Comparison of ENCODE assay signal across 18 mouse cellular contexts in genomic region chr3:36531242-36531641, GRCm38 (mm10). TPM values are rescaled to one million over a fixed set of nuclear protein-coding genes. Genes with fewer than 3 reads are reported as not detected.
DNase-seq lines count a peak whose midpoint lies in the region; ATAC-seq and TF ChIP-seq lines count a peak whose summit lies in the region.
"Had no signal": no experiment of that assay in that cellular context is flagged by ENCODE, and none has a peak within 500 bp of the region (broad histone marks: within the 10 kb centered on the region; RNA-seq: fewer than 3 reads in every experiment).

No protein-coding gene starts in this region.

- TF ChIP-seq CTCF in left cerebral cortex, adult 2 months (IDR thresholded peaks at IDR 0.05), result no peak; the same call in 1 of the 2 replicates

- no peak overlapping the region for H3K4me2 ChIP-seq in heart, embryonic 12.5 days

- no peak overlapping the region for H3K4me3 ChIP-seq in heart, embryonic 12.5 days
- H3K4me3 ChIP-seq in left cerebral cortex, adult 2 months, result peak overlapping the region; percentile 31; the same call in 1 of the 2 replicates
- H3K4me3 ChIP-seq: midbrain, embryonic 13.5 days had no signal

- intact Hi-C loops in heart, postnatal 36 days (cut with DNase I), result no loop called here
- intact Hi-C loops in left cerebral cortex, adult 2 months (cut with DNase I), result loop anchor here (10.0 kb wide), 1 partner anchor 204 kb away; no protein-coding TSS in a partner anchor

- 39% methylated on average over 2 of the region's 2 CpGs for WGBS in heart, embryonic 12.5 days

- H3K4me1 ChIP-seq in heart, embryonic 12.5 days (replicated peaks), result peaks cover 19% of the 10 kb centered on the region; the same call in 1 of the 2 replicates

- no peak overlapping the region for H3K9ac ChIP-seq in heart, embryonic 12.5 days
- H3K9ac ChIP-seq: midbrain, embryonic 13.5 days had no signal

- H3K27me3 ChIP-seq in heart, embryonic 12.5 days (replicated peaks), result no peaks in the 10 kb centered on the region

- no peaks in the 10 kb centered on the region; the same call in 1 of the 2 replicates for H3K9me3 ChIP-seq in heart, embryonic 12.5 days (replicated peaks)
- H3K9me3 ChIP-seq: hindbrain, embryonic 13.5 days; limb, embryonic 12.5 days; midbrain, embryonic 13.5 days had no signal

- 0 out of 2 replicates have a peak overlapping the region, but pooled peaks have one; percentile 28 for H3K27ac ChIP-seq in heart, embryonic 12.5 days (ENCODE audit: poor library complexity, severe bottlenecking)
- peak overlapping the region; percentile 71 for H3K27ac ChIP-seq in left cerebral cortex, adult 2 months
- H3K27ac ChIP-seq: hindbrain, embryonic 13.5 days; limb, embryonic 12.5 days; macrophage; midbrain, embryonic 13.5 days had no signal

- no peak for DNase-seq in heart, postnatal 36 days
- peak in 1 of 2 experiments; percentile 37 for DNase-seq in left cerebral cortex, adult 2 months (ENCODE audit: extremely low spot score in 1 of 2, low spot score in 2 of 2)
- no peak for DNase-seq in left cerebral cortex, adult 8-10 months (ENCODE audit: low spot score in 2 of 2)
- peak; percentile 21 for DNase-seq in 3134 (ENCODE audit: extremely low read depth, insufficient read length, low spot score)
- peak; percentile 84 for DNase-seq in NIH3T3 (ENCODE audit: low read depth)
- DNase-seq in layer of hippocampus, adult 18-20 months (ENCODE audit: low spot score in 2 of 2), result no peak
- DNase-seq: adrenal gland, postnatal 25 days; kidney, adult 18-20 months had no signal

- H3K36me3 ChIP-seq in heart, embryonic 12.5 days, result no peaks in the 10 kb centered on the region
- H3K36me3 ChIP-seq: hindbrain, embryonic 13.5 days; limb, embryonic 12.5 days; midbrain, embryonic 13.5 days had no signal

- no peak for ATAC-seq in heart, embryonic 12.5 days (ENCODE audit: insufficient number of reproducible peaks, low FRiP score)
- ATAC-seq: midbrain, embryonic 13.5 days had no signal

RNA-seq across cellular contexts. Expression of gene Gm11549, which starts 9.6 kb away (rescaled TPM):
- 0.30 and 0.31 TPM in 2 replicates for polyA plus RNA-seq in heart, embryonic 12.5 days (2016; fragmentation: Nextera tagmentation; extraction: Ambion mirVana)
- not detected for total RNA-seq in heart, postnatal 36 days (2021)
- total RNA-seq in left cerebral cortex, adult 2 months (2021), result 10 to 100 TPM; 35.7 to 44.6 TPM
- total RNA-seq in left cerebral cortex, adult 8-10 months (2022), result 10 to 100 TPM; 24.5 to 30.0 (median 28.1) TPM
- 1 to 10 TPM; 2.7 to 3.3 TPM for total RNA-seq in layer of hippocampus, adult 18-20 months (2021)
- total RNA-seq: adrenal gland, postnatal 25 days; gastrocnemius, adult 18-20 months; granulocyte monocyte progenitor cell, adult 5-6 weeks had no signal
- polyA plus RNA-seq: erythroblast, embryonic 14.5 days; liver, embryonic 16.5 days; macrophage had no signal

RNA-seq across cellular contexts. Expression of gene Exosc9, which starts 21.2 kb away (rescaled TPM):
- polyA plus RNA-seq in heart, embryonic 12.5 days (2016; fragmentation: Nextera tagmentation; extraction: Ambion mirVana), result 45.0 and 49.5 TPM in 2 replicates
- 10 to 100 TPM; 17.0 to 18.4 TPM for total RNA-seq in heart, postnatal 36 days (2021)
- total RNA-seq in left cerebral cortex, adult 2 months (2021), result 10 to 100 TPM; 37.2 to 42.7 TPM
- 10 to 100 TPM; 40.6 to 42.9 (median 40.8) TPM for total RNA-seq in left cerebral cortex, adult 8-10 months (2022)
- total RNA-seq in layer of hippocampus, adult 18-20 months (2021), result 10 to 100 TPM; 36.8 to 40.9 TPM

RNA-seq across cellular contexts. Expression of gene Ccna2, which starts 40.7 kb away (rescaled TPM):
- 194 and 199 TPM in 2 replicates for polyA plus RNA-seq in heart, embryonic 12.5 days (2016; fragmentation: Nextera tagmentation; extraction: Ambion mirVana)
- 1 to 10 TPM; 1.5 TPM for total RNA-seq in heart, postnatal 36 days (2021)
- 1 to 10 TPM in 1 of 2 experiments, under 1 TPM in 1; 0.63 to 1.1 TPM for total RNA-seq in left cerebral cortex, adult 2 months (2021)
- 1 to 10 TPM in 3 of 4 experiments, under 1 TPM in 1; 0.99 to 1.4 (median 1.1) TPM for total RNA-seq in left cerebral cortex, adult 8-10 months (2022)
- under 1 TPM; 0.54 to 0.74 TPM for total RNA-seq in layer of hippocampus, adult 18-20 months (2021)
- total RNA-seq: gastrocnemius, adult 18-20 months had no signal

RNA-seq across cellular contexts. Expression of gene 1810062G17Rik, which starts 55.5 kb away (rescaled TPM):
- polyA plus RNA-seq in heart, embryonic 12.5 days (2016; fragmentation: Nextera tagmentation; extraction: Ambion mirVana), result 1.2 and 1.3 TPM in 2 replicates
- total RNA-seq in heart, postnatal 36 days (2021), result under 1 TPM in 1 of 2 experiments, not detected in 1; 0.30 TPM
- not detected for total RNA-seq in left cerebral cortex, adult 2 months (2021)
- total RNA-seq in left cerebral cortex, adult 8-10 months (2022), result under 1 TPM in 1 of 4 experiments, not detected in 3; 0.50 TPM
- total RNA-seq in layer of hippocampus, adult 18-20 months (2021), result not detected
- total RNA-seq: gastrocnemius, adult 18-20 months; layer of hippocampus, postnatal 25 days had no signal
- polyA plus RNA-seq: erythroblast, embryonic 14.5 days; hindbrain, embryonic 13.5 days; macrophage had no signal

RNA-seq across cellular contexts. Expression of gene Anxa5, which starts 55.5 kb away (rescaled TPM):
- 327 and 336 TPM in 2 replicates for polyA plus RNA-seq in heart, embryonic 12.5 days (2016; fragmentation: Nextera tagmentation; extraction: Ambion mirVana)
- total RNA-seq in heart, postnatal 36 days (2021), result 100 to 1,000 TPM; 140 to 143 TPM
- total RNA-seq in left cerebral cortex, adult 2 months (2021), result 10 to 100 TPM; 69.0 to 71.9 TPM
- 10 to 100 TPM; 71.4 to 98.2 (median 85.5) TPM for total RNA-seq in left cerebral cortex, adult 8-10 months (2022)
- 10 to 100 TPM; 67.0 to 67.5 TPM for total RNA-seq in layer of hippocampus, adult 18-20 months (2021)

Comparison
In these comparisons a context has a peak if more than half of its experiments do, and no peak if none do; other contexts are left out.
1. DNase-seq: peak in 3134 (single experiment) and NIH3T3 (single experiment); none in heart, postnatal 36 days (0 of 2), left cerebral cortex, adult 8-10 months (0 of 2) and layer of hippocampus, adult 18-20 months (0 of 2).
2. RNA of gene Gm11549, which starts 9.6 kb away (total RNA-seq): 35.7 to 44.6 TPM in left cerebral cortex, adult 2 months and 24.5 to 30.0 TPM in left cerebral cortex, adult 8-10 months; 2.7 to 3.3 TPM in layer of hippocampus, adult 18-20 months and not detected in heart, postnatal 36 days; every median in the first group is over 4 times any median in the second.